Comparison of ENCODE assay signal across 8 mouse cellular contexts in the genomic region with DNA sequence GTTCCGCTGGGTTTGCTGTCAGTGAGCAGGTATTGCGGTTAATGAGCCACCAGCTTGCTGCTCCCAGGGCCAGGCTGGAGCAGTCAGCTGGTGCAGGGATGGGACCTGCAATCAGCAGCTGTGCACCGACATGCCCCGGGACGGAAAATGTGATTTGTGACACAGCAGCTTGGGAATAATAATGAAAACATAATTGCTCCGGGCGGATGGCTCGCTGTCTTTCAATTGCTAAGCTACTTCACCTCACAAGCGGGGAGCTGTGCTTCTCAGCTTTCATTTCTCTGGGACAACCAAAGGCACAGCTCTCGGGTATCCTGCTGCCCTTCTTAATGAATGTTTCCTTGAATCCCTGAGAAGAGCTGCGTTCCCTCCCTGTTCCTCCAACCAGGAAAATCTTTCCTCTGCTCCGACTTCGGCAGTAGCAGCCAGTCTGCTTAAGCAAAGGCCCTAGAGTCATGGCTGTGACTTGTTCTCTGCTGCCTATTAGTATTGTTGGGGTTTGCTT.
A peak's percentile ranks its signal among the peaks of the same experiment; 100 is the strongest.
DNase-seq lines count a peak whose midpoint lies in the region; ATAC-seq and TF ChIP-seq lines count a peak whose summit lies in the region.

No protein-coding gene starts in this region.

- peak; percentile 39; the same call in 1 of the 2 replicates for ATAC-seq in kidney, embryonic 14.5 days (ENCODE audit: low FRiP score, low TSS enrichment)
- ATAC-seq in limb, embryonic 11.5 days (ENCODE audit: insufficient number of reproducible peaks, low FRiP score, low TSS enrichment, low read depth), result no peak

- H3K9me3 ChIP-seq in kidney, embryonic 14.5 days (ENCODE audit: control insufficient read depth, low read length), result no peaks in the 10 kb centered on the region
- H3K9me3 ChIP-seq in limb, embryonic 11.5 days (ENCODE audit: control insufficient read depth, low read length), result no peaks in the 10 kb centered on the region

- peak overlapping the region; percentile 67 for H3K4me2 ChIP-seq in kidney, embryonic 14.5 days (replicated peaks; ENCODE audit: low read depth, low read length)
- H3K4me2 ChIP-seq in limb, embryonic 11.5 days (ENCODE audit: low read depth, severe bottlenecking), result peak overlapping the region; percentile 43
- H3K4me2 ChIP-seq in myocyte (ENCODE audit: low read depth), result peak overlapping the region; percentile 89

- H3K27ac ChIP-seq in kidney, embryonic 14.5 days (ENCODE audit: low read depth, low read length), result peak overlapping the region; percentile 37; the same call in 1 of the 2 replicates
- H3K27ac ChIP-seq in limb, embryonic 11.5 days (replicated peaks; ENCODE audit: low read depth, low read length), result no peak overlapping the region

- H3K4me3 ChIP-seq in kidney, embryonic 14.5 days (ENCODE audit: low read length), result peak overlapping the region; percentile 38
- peak overlapping the region; percentile 24 for H3K4me3 ChIP-seq in limb, embryonic 11.5 days (ENCODE audit: low read depth, low read length)
- H3K4me3 ChIP-seq in myocyte, result peak overlapping the region; percentile 24

- peak; percentile 36 for TF ChIP-seq POLR2A in myocyte (IDR thresholded peaks at IDR 0.05; ENCODE audit: insufficient read length, low read depth)

- DNase-seq in gastrocnemius, adult 18-20 months (ENCODE audit: low spot score), result peak; percentile 24
- DNase-seq in gastrocnemius, postnatal 25 days, result no peak
- DNase-seq in embryo, embryonic 10.5 days (ENCODE audit: low spot score), result peak; percentile 63
- peak; percentile 9 for DNase-seq in heart, adult 8-10 months (ENCODE audit: low spot score)
- DNase-seq in limb, embryonic 11.5 days (ENCODE audit: low spot score), result peak; percentile 50
- peak; percentile 4 for DNase-seq in yolk sac, embryonic 10.5 days (ENCODE audit: low spot score)

- H3K4me1 ChIP-seq in kidney, embryonic 14.5 days (ENCODE audit: control insufficient read depth, insufficient read depth, low read length), result peaks cover 11% of the 10 kb centered on the region; the same call in 1 of the 2 replicates
- no peaks in the 10 kb centered on the region for H3K4me1 ChIP-seq in limb, embryonic 11.5 days (ENCODE audit: control insufficient read depth, insufficient read depth, low read length)

- H3K36me3 ChIP-seq in kidney, embryonic 14.5 days (ENCODE audit: control insufficient read depth, insufficient read depth, low read length), result no peaks in the 10 kb centered on the region
- H3K36me3 ChIP-seq in limb, embryonic 11.5 days (ENCODE audit: control insufficient read depth, insufficient read depth, low read length), result no peaks in the 10 kb centered on the region
- no peaks in the 10 kb centered on the region for H3K36me3 ChIP-seq in myocyte (ENCODE audit: control insufficient read depth, insufficient read depth)

- H3ac ChIP-seq in myocyte (ENCODE audit: control insufficient read depth, insufficient read length), result no peak overlapping the region

- WGBS in kidney, embryonic 14.5 days, result 5% methylated on average over 13 of the region's 13 CpGs
- WGBS in limb, embryonic 11.5 days, result 27% methylated on average over 13 of the region's 13 CpGs

- H3K79me2 ChIP-seq in myocyte (ENCODE audit: control insufficient read depth, insufficient read depth), result no peaks in the 10 kb centered on the region

- peak overlapping the region; percentile 60 for H3K9ac ChIP-seq in kidney, embryonic 14.5 days (ENCODE audit: low read depth, low read length)
- no peak overlapping the region for H3K9ac ChIP-seq in limb, embryonic 11.5 days (ENCODE audit: low read length)

- H3K27me3 ChIP-seq in kidney, embryonic 14.5 days (ENCODE audit: control insufficient read depth, insufficient read depth, low read length), result no peaks in the 10 kb centered on the region
- no peaks in the 10 kb centered on the region for H3K27me3 ChIP-seq in limb, embryonic 11.5 days (ENCODE audit: control insufficient read depth, insufficient read depth, low read length)
- H3K27me3 ChIP-seq in myocyte (ENCODE audit: control insufficient read depth, insufficient read depth, insufficient read length), result no peaks in the 10 kb centered on the region

TF ChIP-seq in myocyte, 11 proteins besides CTCF, POLR2A, EP300 and RAD21:
- no peak for TF ChIP-seq REST (IDR thresholded peaks at IDR 0.05; ENCODE audit: insufficient read depth, insufficient read length)
- peak; percentile 80 for TF ChIP-seq TCF12 (IDR thresholded peaks at IDR 0.05; ENCODE audit: insufficient read depth, poor library complexity, severe bottlenecking)
- TF ChIP-seq MYOD1 (IDR thresholded peaks at IDR 0.05; ENCODE audit: control insufficient read depth in 1 of 3, insufficient read length in 2 of 3, low read depth in 2 of 3), result peak; percentile 72 to 96 (median 89)
- TF ChIP-seq MYOG (IDR thresholded peaks at IDR 0.05; ENCODE audit: control insufficient read depth in 1 of 3, insufficient read depth in 1 of 3, insufficient read length in 2 of 3, low read depth in 2 of 3), result peak; percentile 92 to 97 (median 96)
- TF ChIP-seq E2F4 (IDR thresholded peaks at IDR 0.05; ENCODE audit: insufficient read depth), result no peak
- peak; percentile 81 for TF ChIP-seq TCF3 (IDR thresholded peaks at IDR 0.05; ENCODE audit: insufficient read length, low read depth)
TF ChIP-seq in myocyte: peak in this region for 4.
